Mouse (Mus musculus): ENCODE results near the gene Tmub1. TPM values are rescaled to one million over a fixed set of nuclear protein-coding genes. Genes with fewer than 3 reads are reported as not detected.

The Tmub1 gene
- polyA plus RNA-seq, 2 experiments, result 4.0 to 5.3 TPM

- Histone ChIP-seq H3K4me2 (ENCODE audit: low read depth) (no peak overlapping the region), H3K27me3 (ENCODE audit: control insufficient read depth, insufficient read depth, low read length) (no peaks in the 10 kb centered on the region), H3K9me3 (ENCODE audit: control insufficient read depth, low read length) (no peaks in the 10 kb centered on the region), H3K36me3 (replicated peaks; ENCODE audit: control insufficient read depth, insufficient read depth, low read depth) (no peaks in the 10 kb centered on the region), H3K27ac (no peak overlapping the region), H3K4me1 (replicated peaks; ENCODE audit: control insufficient read depth in 2 of 2, insufficient read depth in 2 of 2, low read length in 1 of 2) (peaks cover 0 to 3% of the 10 kb centered on the region in 2 experiments; a peak in 1 of 4 replicates), H3K9ac (replicated peaks) (no peak overlapping the region), H3K4me3 (ENCODE audit: insufficient read depth in 1 of 2, low read depth in 2 of 2, low read length in 2 of 2) (no peak overlapping the region)
- TF ChIP-seq CTCF (IDR thresholded peaks at IDR 0.05; ENCODE audit: low read depth) (no peak), EP300 (IDR thresholded peaks at IDR 0.05; ENCODE audit: low read depth) (no peak)
- no peak for DNase-seq (ENCODE audit: low read depth in 3 of 3, low spot score in 3 of 3)
- no peak for ATAC-seq (ENCODE audit: insufficient read depth)
- 64% methylated on average over 2 of the region's 2 CpGs for WGBS (ENCODE audit: insufficient replicate concordance)
Measured at GRCm38 (mm10) chr5:24412063-24412462, 35.6 kb downstream of the Tmub1 start.

DNA sequence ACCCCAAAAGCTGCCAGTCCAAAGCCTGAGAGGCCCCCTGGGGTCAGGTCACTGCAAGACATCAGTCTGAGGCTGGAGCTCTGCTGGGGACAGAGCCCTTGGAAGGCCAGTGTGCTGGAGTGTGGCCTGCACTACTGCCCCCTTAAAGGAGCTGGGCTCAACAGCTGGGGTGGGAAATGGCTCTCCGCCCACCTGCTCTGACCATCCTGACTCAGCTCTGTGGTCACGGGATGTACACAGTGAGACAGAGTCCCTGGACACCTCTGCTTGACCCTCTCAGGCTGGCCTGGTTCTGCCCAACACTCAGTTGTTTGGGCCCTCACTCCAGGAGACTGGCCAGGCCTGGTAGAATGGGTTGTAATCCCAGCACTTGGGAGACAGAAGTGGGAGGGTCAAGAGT, 38.2 kb downstream of the Tmub1 start:
- H3K4me2 ChIP-seq (ENCODE audit: low read depth), result no peak overlapping the region
- no peak overlapping the region for H3K9ac ChIP-seq (replicated peaks)
- 71% methylated on average over 2 of the region's 2 CpGs for WGBS (ENCODE audit: insufficient replicate concordance)
- no peak overlapping the region for H3K27ac ChIP-seq
- H3K4me3 ChIP-seq (ENCODE audit: insufficient read depth in 1 of 2, low read depth in 2 of 2, low read length in 2 of 2), result no peak overlapping the region
- 0 out of 4 replicates have a peak, but pooled peaks cover 0 to 2% of the 10 kb centered on the region in 2 experiments for H3K4me1 ChIP-seq (replicated peaks; ENCODE audit: control insufficient read depth in 2 of 2, insufficient read depth in 2 of 2, low read length in 1 of 2)
- DNase-seq (ENCODE audit: low read depth in 3 of 3, low spot score in 3 of 3) (no peak), ATAC-seq (ENCODE audit: insufficient read depth) (no peak)
- no peaks in the 10 kb centered on the region for H3K9me3 ChIP-seq (ENCODE audit: control insufficient read depth, low read length)
- H3K27me3 ChIP-seq (ENCODE audit: control insufficient read depth, insufficient read depth, low read length), result no peaks in the 10 kb centered on the region
- no peaks in the 10 kb centered on the region for H3K36me3 ChIP-seq (replicated peaks; ENCODE audit: control insufficient read depth, insufficient read depth, low read depth)
- TF ChIP-seq EP300 (IDR thresholded peaks at IDR 0.05; ENCODE audit: low read depth) (no peak), CTCF (IDR thresholded peaks at IDR 0.05; ENCODE audit: low read depth) (no peak)

- H3K4me3 ChIP-seq (ENCODE audit: insufficient read depth in 1 of 2, low read depth in 2 of 2, low read length in 2 of 2), result no peak overlapping the region
- H3K9me3 ChIP-seq (ENCODE audit: control insufficient read depth, low read length), result no peaks in the 10 kb centered on the region
- 0 out of 4 replicates have a peak, but pooled peaks cover 0 to 2% of the 10 kb centered on the region in 2 experiments for H3K4me1 ChIP-seq (replicated peaks; ENCODE audit: control insufficient read depth in 2 of 2, insufficient read depth in 2 of 2, low read length in 1 of 2)
- no peak for DNase-seq (ENCODE audit: low read depth in 3 of 3, low spot score in 3 of 3)
- H3K9ac ChIP-seq (replicated peaks), result no peak overlapping the region
- TF ChIP-seq CTCF (IDR thresholded peaks at IDR 0.05; ENCODE audit: low read depth) (no peak), EP300 (IDR thresholded peaks at IDR 0.05; ENCODE audit: low read depth) (no peak)
- 79% methylated on average over 13 of the region's 13 CpGs for WGBS (ENCODE audit: insufficient replicate concordance)
- no peak for ATAC-seq (ENCODE audit: insufficient read depth)
- no peak overlapping the region for H3K27ac ChIP-seq
- H3K36me3 ChIP-seq (replicated peaks; ENCODE audit: control insufficient read depth, insufficient read depth, low read depth), result no peaks in the 10 kb centered on the region
- no peak overlapping the region for H3K4me2 ChIP-seq (ENCODE audit: low read depth)
- H3K27me3 ChIP-seq (ENCODE audit: control insufficient read depth, insufficient read depth, low read length), result no peaks in the 10 kb centered on the region
Measured at GRCm38 (mm10) chr5:24408651-24409050, 39.0 kb downstream of the Tmub1 start.

DNA sequence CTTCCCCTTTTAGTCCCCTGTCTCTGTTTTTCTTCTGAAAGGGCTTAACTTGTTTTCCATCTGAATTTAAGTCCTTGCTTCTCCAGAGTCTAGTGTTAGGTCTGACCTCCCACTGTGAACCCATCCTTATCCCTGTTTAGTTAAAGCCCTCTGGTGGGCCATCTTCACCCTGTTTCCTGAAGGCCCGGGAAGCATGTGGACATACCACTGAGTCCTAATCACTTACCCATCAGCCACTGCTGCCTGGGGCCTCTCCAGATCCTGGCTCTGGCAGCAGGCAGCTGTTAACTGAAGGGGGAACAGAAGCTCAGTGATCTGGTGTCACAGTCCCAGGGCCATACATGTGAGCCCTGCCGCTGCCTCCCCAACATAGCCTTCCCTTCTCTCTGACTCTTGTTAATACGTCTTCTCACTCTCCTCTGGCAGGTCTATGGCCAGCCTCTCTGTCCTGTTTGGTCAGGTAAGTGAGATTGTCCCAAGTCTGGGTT, 42.2 kb downstream of the Tmub1 start:
- Histone ChIP-seq H3K4me3 (ENCODE audit: insufficient read depth in 1 of 2, low read depth in 2 of 2, low read length in 2 of 2) (no peak overlapping the region), H3K27me3 (ENCODE audit: control insufficient read depth, insufficient read depth, low read length) (no peaks in the 10 kb centered on the region), H3K4me1 (replicated peaks; ENCODE audit: control insufficient read depth in 2 of 2, insufficient read depth in 2 of 2, low read length in 1 of 2) (0 out of 4 replicates have a peak, but pooled peaks cover 0 to 2% of the 10 kb centered on the region in 2 experiments), H3K36me3 (replicated peaks; ENCODE audit: control insufficient read depth, insufficient read depth, low read depth) (no peaks in the 10 kb centered on the region), H3K9me3 (ENCODE audit: control insufficient read depth, low read length) (no peaks in the 10 kb centered on the region), H3K9ac (replicated peaks) (no peak overlapping the region), H3K27ac (no peak overlapping the region), H3K4me2 (ENCODE audit: low read depth) (no peak overlapping the region)
- DNase-seq (ENCODE audit: low read depth in 3 of 3, low spot score in 3 of 3), result no peak
- 60% methylated on average over 3 of the region's 3 CpGs for WGBS (ENCODE audit: insufficient replicate concordance)
- ATAC-seq (ENCODE audit: insufficient read depth), result no peak
- no peak for TF ChIP-seq CTCF (IDR thresholded peaks at IDR 0.05; ENCODE audit: low read depth)
- no peak for TF ChIP-seq EP300 (IDR thresholded peaks at IDR 0.05; ENCODE audit: low read depth)

DNA sequence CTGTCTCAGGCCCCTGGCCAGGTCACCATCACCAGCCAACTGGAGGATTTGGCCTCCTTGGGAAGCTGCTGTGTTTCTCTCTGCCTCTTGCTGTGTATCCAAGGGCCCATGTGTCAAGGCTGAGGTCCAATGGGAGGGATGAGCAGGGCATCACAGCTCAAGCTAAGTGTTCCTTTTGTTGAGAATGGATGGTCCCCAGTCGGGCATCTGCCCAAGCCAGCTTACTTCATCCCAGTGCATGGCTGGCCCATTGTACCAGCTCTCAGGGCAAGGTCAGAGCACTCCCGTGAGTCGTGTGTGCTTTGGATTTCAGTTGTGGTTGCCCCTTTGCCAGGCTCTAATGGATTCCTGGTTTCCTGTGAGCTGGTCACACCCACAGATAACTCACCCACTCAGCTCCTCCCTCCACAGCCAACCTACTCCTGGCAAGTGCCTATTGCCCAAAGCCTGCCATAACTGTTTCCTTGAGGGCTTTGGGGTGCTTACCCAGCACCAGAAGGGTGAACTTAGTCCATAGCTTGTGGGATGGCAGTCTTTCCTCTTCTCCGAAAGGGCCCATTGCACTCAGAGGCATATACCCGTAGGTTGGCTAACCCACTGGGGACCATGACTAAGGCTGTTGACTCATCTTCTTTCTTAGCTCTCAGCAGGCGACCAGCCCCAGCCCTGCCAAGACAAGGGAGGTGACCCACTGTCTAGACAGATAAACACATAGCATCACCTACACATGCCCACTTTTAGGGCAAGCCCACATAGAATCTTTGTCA, 42.9 kb downstream of the Tmub1 start:
- Histone ChIP-seq H3K4me1 (replicated peaks; ENCODE audit: control insufficient read depth in 2 of 2, insufficient read depth in 2 of 2, low read length in 1 of 2) (0 out of 4 replicates have a peak, but pooled peaks cover 0 to 2% of the 10 kb centered on the region in 2 experiments), H3K9ac (replicated peaks) (no peak overlapping the region), H3K4me3 (ENCODE audit: insufficient read depth in 1 of 2, low read depth in 2 of 2, low read length in 2 of 2) (no peak overlapping the region), H3K9me3 (ENCODE audit: control insufficient read depth, low read length) (no peaks in the 10 kb centered on the region), H3K27ac (no peak overlapping the region), H3K4me2 (ENCODE audit: low read depth) (no peak overlapping the region), H3K36me3 (replicated peaks; ENCODE audit: control insufficient read depth, insufficient read depth, low read depth) (no peaks in the 10 kb centered on the region), H3K27me3 (ENCODE audit: control insufficient read depth, insufficient read depth, low read length) (no peaks in the 10 kb centered on the region)
- DNase-seq (ENCODE audit: low read depth in 3 of 3, low spot score in 3 of 3) (no peak), ATAC-seq (ENCODE audit: insufficient read depth) (no peak)
- TF ChIP-seq CTCF (IDR thresholded peaks at IDR 0.05; ENCODE audit: low read depth), result no peak
- no peak for TF ChIP-seq EP300 (IDR thresholded peaks at IDR 0.05; ENCODE audit: low read depth)
- WGBS (ENCODE audit: insufficient replicate concordance), result 51% methylated on average over 6 of the region's 6 CpGs

All from liver, embryonic 14.5 days (tissue).